Mouse (Mus musculus) forebrain, embryonic 15.5 days (tissue): ENCODE results near the gene Larp4. TPM values are rescaled to one million over a fixed set of nuclear protein-coding genes. Genes with fewer than 3 reads are reported as not detected.

Experiments
- ATAC-seq: fragments of 200-750 bp; cut with Nextera tagmentation; replicated peaks from 2 replicates; pipeline ENCODE4 v1.8.0; 2017; ENCODE audit warnings: mild to moderate bottlenecking, moderate TSS enrichment, moderate library complexity
- H3K27ac ChIP-seq: fragments of 300-500 bp; sonication (generic); replicated peaks from 2 replicates; pipeline ENCODE4 v1.5.1; 2015; ENCODE audit warnings: mild to moderate bottlenecking, inconsistent platforms
- H3K27me3 ChIP-seq: fragments of 300-500 bp; sonication (generic); 2 replicates; pipeline ENCODE4 v1.6.1; 2015; ENCODE audit warnings: inconsistent platforms
- H3K36me3 ChIP-seq: fragments of 300-500 bp; sonication (generic); 2 replicates; pipeline ENCODE4 v1.6.1; 2015; ENCODE audit warnings: mild to moderate bottlenecking, inconsistent platforms
- H3K4me1 ChIP-seq: fragments of 300-500 bp; sonication (generic); 2 replicates; pipeline ENCODE4 v1.6.1; 2015; ENCODE audit warnings: inconsistent platforms
- H3K4me2 ChIP-seq: fragments of 300-500 bp; sonication (generic); replicated peaks from 2 replicates; pipeline ENCODE4 v1.6.1; 2015; ENCODE audit warnings: mild to moderate bottlenecking, inconsistent platforms
- H3K4me3 ChIP-seq: fragments of 300-500 bp; sonication (generic); 2 replicates; pipeline ENCODE4 v1.5.1; 2015; ENCODE audit warnings: mild to moderate bottlenecking, inconsistent platforms
- H3K9ac ChIP-seq: fragments of 300-500 bp; sonication (generic); replicated peaks from 2 replicates; pipeline ENCODE4 v1.6.1; 2015; ENCODE audit warnings: mild to moderate bottlenecking, inconsistent platforms
- H3K9me3 ChIP-seq: fragments of 300-500 bp; sonication (generic); 2 replicates; pipeline ENCODE4 v1.6.1; 2016; ENCODE audit warnings: inconsistent platforms
- WGBS: fragments of 180-500 bp; shearing (Covaris S2); methylation state at CpG from one replicate; pipeline ENCODE4 v1.1.7; 2015; ENCODE audit warnings: mixed read lengths; 5-methylcytosine and 5-hydroxymethylcytosine counted together
- polyA plus RNA-seq: library from polyadenylated mRNA; unstranded; fragments of >200 nt; fragmentation: Nextera tagmentation; extraction: Ambion mirVana; gene quantifications from 2 replicates; pipeline ENCODE4 v1.2.1, GENCODE M21; 2015

The Larp4 gene
- polyA plus RNA-seq, 1 experiment from 2014 or later: 27.4 TPM

GRCm38 (mm10) chr15:100021175-100021574, 51.3 kb downstream of the Larp4 start:
- Histone ChIP-seq H3K9ac (no peak overlapping the region), H3K4me1 (no peaks in the 10 kb centered on the region), H3K27ac (no peak overlapping the region), H3K27me3 (no peaks in the 10 kb centered on the region), H3K4me2 (no peak overlapping the region), H3K4me3 (no peak overlapping the region), H3K36me3 (0 out of 2 replicates have a peak, but pooled peaks cover 3% of the 10 kb centered on the region), H3K9me3 (no peaks in the 10 kb centered on the region)
- 94% methylated on average over 1 of the region's 1 CpGs for WGBS
- no peak for ATAC-seq

GRCm38 (mm10) chr15:100022923-100023322, 53.1 kb downstream of the Larp4 start:
- no peak overlapping the region for H3K4me2 ChIP-seq
- H3K4me1 ChIP-seq: no peaks in the 10 kb centered on the region
- no peak overlapping the region for H3K4me3 ChIP-seq
- H3K36me3 ChIP-seq: no peaks in the 10 kb centered on the region
- ATAC-seq: no peak
- WGBS: 25% methylated on average over 5 of the region's 5 CpGs
- H3K27me3 ChIP-seq: no peaks in the 10 kb centered on the region
- H3K9me3 ChIP-seq: no peaks in the 10 kb centered on the region
- H3K27ac ChIP-seq: no peak overlapping the region
- H3K9ac ChIP-seq: no peak overlapping the region

GRCm38 (mm10) chr15:100025076-100025834, 55.4 kb downstream of the Larp4 start:
- Histone ChIP-seq H3K4me3 (no peak overlapping the region), H3K9ac (no peak overlapping the region), H3K9me3 (no peaks in the 10 kb centered on the region), H3K27ac (no peak overlapping the region), H3K27me3 (no peaks in the 10 kb centered on the region), H3K4me1 (peaks cover 5% of the 10 kb centered on the region; the same call in 1 of the 2 replicates), H3K36me3 (no peaks in the 10 kb centered on the region), H3K4me2 (no peak overlapping the region)
- ATAC-seq: no peak
- WGBS: 80% methylated on average over 11 of the region's 11 CpGs

- H3K9ac ChIP-seq: no peak overlapping the region
- H3K36me3 ChIP-seq: no peaks in the 10 kb centered on the region
- no peak overlapping the region for H3K4me2 ChIP-seq
- H3K27me3 ChIP-seq: no peaks in the 10 kb centered on the region
- H3K4me1 ChIP-seq: peaks cover 5% of the 10 kb centered on the region; the same call in 1 of the 2 replicates
- 88% methylated on average over 2 of the region's 2 CpGs for WGBS
- no peak for ATAC-seq
- no peaks in the 10 kb centered on the region for H3K9me3 ChIP-seq
- H3K27ac ChIP-seq: no peak overlapping the region
- H3K4me3 ChIP-seq: no peak overlapping the region
Observed at GRCm38 (mm10) chr15:100028133-100028532, 58.3 kb downstream of the Larp4 start.

GRCm38 (mm10) chr15:100029497-100029896, 59.6 kb downstream of the Larp4 start:
- no peak overlapping the region for H3K4me3 ChIP-seq
- H3K36me3 ChIP-seq: no peaks in the 10 kb centered on the region
- H3K9ac ChIP-seq: no peak overlapping the region
- WGBS: 75% methylated on average over 8 of the region's 8 CpGs
- ATAC-seq: no peak
- H3K27me3 ChIP-seq: no peaks in the 10 kb centered on the region
- peak overlapping the region; percentile 62; the same call in 1 of the 2 replicates for H3K27ac ChIP-seq
- H3K4me1 ChIP-seq: peaks cover 5% of the 10 kb centered on the region; the same call in 1 of the 2 replicates
- H3K9me3 ChIP-seq: no peaks in the 10 kb centered on the region
- no peak overlapping the region for H3K4me2 ChIP-seq

GRCm38 (mm10) chr15:100029900-100030299, 60.0 kb downstream of the Larp4 start:
- ATAC-seq: no peak
- Histone ChIP-seq H3K36me3 (no peaks in the 10 kb centered on the region), H3K9me3 (no peaks in the 10 kb centered on the region), H3K4me1 (peaks cover 5% of the 10 kb centered on the region; the same call in 1 of the 2 replicates), H3K27ac (peak overlapping the region; percentile 62; the same call in 1 of the 2 replicates), H3K27me3 (no peaks in the 10 kb centered on the region), H3K4me2 (no peak overlapping the region), H3K9ac (no peak overlapping the region), H3K4me3 (no peak overlapping the region)
- WGBS: 84% methylated on average over 2 of the region's 2 CpGs

GRCm38 (mm10) chr15:100032546-100032945, 62.7 kb downstream of the Larp4 start:
- H3K4me1 ChIP-seq: peaks cover 5% of the 10 kb centered on the region; the same call in 1 of the 2 replicates
- no peak overlapping the region for H3K9ac ChIP-seq
- H3K27ac ChIP-seq: no peak overlapping the region
- H3K9me3 ChIP-seq: no peaks in the 10 kb centered on the region
- WGBS: 55% methylated on average over 3 of the region's 3 CpGs
- H3K36me3 ChIP-seq: no peaks in the 10 kb centered on the region
- H3K4me3 ChIP-seq: no peak overlapping the region
- no peaks in the 10 kb centered on the region for H3K27me3 ChIP-seq
- no peak overlapping the region for H3K4me2 ChIP-seq
- ATAC-seq: no peak

GRCm38 (mm10) chr15:100038470-100038971, 68.7 kb downstream of the Larp4 start, which contains the start of gene Dip2b:
TSS of gene Dip2b (plus strand) at chr15:100038664.
- Histone ChIP-seq H3K4me3 (peak within 1 kb of the TSS; percentile 95), H3K27me3 (no peaks in the 10 kb centered on the region), H3K27ac (peak within 1 kb of the TSS; percentile 99), H3K4me2 (peak within 1 kb of the TSS; percentile 70), H3K36me3 (no peaks in the 10 kb centered on the region), H3K4me1 (peaks cover 30% of the 10 kb centered on the region), H3K9ac (peak within 1 kb of the TSS; percentile 97), H3K9me3 (no peaks in the 10 kb centered on the region)
- ATAC-seq: peak; percentile 91
- under 1% methylated on average over 56 of the region's 68 CpGs for WGBS

GRCm38 (mm10) chr15:100039001-100039701, 69.3 kb downstream of the Larp4 start:
- Histone ChIP-seq H3K4me3 (peak overlapping the region; percentile 95), H3K9ac (peak overlapping the region; percentile 97), H3K4me2 (peak overlapping the region; percentile 70), H3K27ac (peak overlapping the region; percentile 99), H3K27me3 (no peaks in the 10 kb centered on the region), H3K9me3 (no peaks in the 10 kb centered on the region), H3K4me1 (peaks cover 30% of the 10 kb centered on the region), H3K36me3 (no peaks in the 10 kb centered on the region)
- under 1% methylated on average over 36 of the region's 36 CpGs for WGBS
- peak; percentile 68 for ATAC-seq

- Histone ChIP-seq H3K9ac (peak overlapping the region; percentile 35), H3K36me3 (no peaks in the 10 kb centered on the region), H3K27me3 (no peaks in the 10 kb centered on the region), H3K9me3 (no peaks in the 10 kb centered on the region), H3K4me2 (peak overlapping the region; percentile 70), H3K4me1 (peaks cover 34% of the 10 kb centered on the region), H3K27ac (peak overlapping the region; percentile 61), H3K4me3 (peak overlapping the region; percentile 95)
- no peak for ATAC-seq
- 18% methylated on average over 14 of the region's 14 CpGs for WGBS
Observed at GRCm38 (mm10) chr15:100040541-100041266, 70.8 kb downstream of the Larp4 start.

GRCm38 (mm10) chr15:100041267-100042047, 71.6 kb downstream of the Larp4 start:
- WGBS: 27% methylated on average over 10 of the region's 10 CpGs
- Histone ChIP-seq H3K27me3 (no peaks in the 10 kb centered on the region), H3K27ac (peak overlapping the region; percentile 61), H3K4me1 (peaks cover 38% of the 10 kb centered on the region), H3K9ac (peak overlapping the region; percentile 35), H3K36me3 (no peaks in the 10 kb centered on the region), H3K9me3 (no peaks in the 10 kb centered on the region), H3K4me2 (peak overlapping the region; percentile 70), H3K4me3 (peak overlapping the region; percentile 95)
- no peak for ATAC-seq
